Mouse (Mus musculus) midbrain, embryonic 16.5 days (tissue): ENCODE measurements around the gene Slc2a10. TPM values are rescaled to one million over a fixed set of nuclear protein-coding genes. Genes with fewer than 3 reads are reported as not detected.
"Not testable (repeated sequence)": the region's sequence is repeated elsewhere in the genome, so short reads cannot be mapped to it uniquely, and the experiment has no call there.

ENCODE experiments used
- ATAC-seq: fragments of 200-750 bp; cut with Nextera tagmentation; 2 replicates; pipeline ENCODE4 v1.8.0; 2017; ENCODE audit warnings: moderate TSS enrichment
- H3K27ac ChIP-seq: fragments of 300-500 bp; sonication (generic); 2 replicates; pipeline ENCODE4 v1.5.1; 2014; ENCODE audit warnings: mild to moderate bottlenecking, low read length, mixed read lengths
- H3K27me3 ChIP-seq: fragments of 300-500 bp; sonication (generic); 2 replicates; pipeline ENCODE4 v1.6.1; 2014; ENCODE audit warnings: low read depth, low read length, mixed read lengths; ENCODE audit not compliant: control insufficient read depth, insufficient read depth
- H3K36me3 ChIP-seq: fragments of 300-500 bp; sonication (generic); 2 replicates; pipeline ENCODE4 v1.6.1; 2014; ENCODE audit warnings: mild to moderate bottlenecking, low read length, moderate library complexity, mixed read lengths; ENCODE audit not compliant: control insufficient read depth, insufficient read depth
- H3K4me1 ChIP-seq: fragments of 300-500 bp; sonication (generic); 2 replicates; pipeline ENCODE4 v1.6.1; 2014; ENCODE audit warnings: mild to moderate bottlenecking, low read length, mixed read lengths; ENCODE audit not compliant: control insufficient read depth, insufficient read depth
- H3K4me2 ChIP-seq: fragments of 300-500 bp; sonication (generic); 2 replicates; pipeline ENCODE4 v1.6.1; 2014; ENCODE audit warnings: mild to moderate bottlenecking, low read length, mixed read lengths
- H3K4me3 ChIP-seq: fragments of 300-500 bp; sonication (generic); 2 replicates; pipeline ENCODE4 v1.5.1; 2014; ENCODE audit warnings: low read depth, mild to moderate bottlenecking, low read length, moderate library complexity, mixed read lengths
- H3K9ac ChIP-seq: fragments of 300-500 bp; sonication (generic); 2 replicates; pipeline ENCODE4 v1.6.1; 2014; ENCODE audit warnings: low read depth, low read length, mixed read lengths
- H3K9me3 ChIP-seq: fragments of 300-500 bp; sonication (generic); replicated peaks from 2 replicates; pipeline ENCODE4 v1.6.1; 2014; ENCODE audit warnings: mild to moderate bottlenecking, low read length, mixed read lengths; ENCODE audit not compliant: control insufficient read depth, poor library complexity, severe bottlenecking
- WGBS: fragments of 180-500 bp; shearing (Covaris S2); extraction: QIAGEN DNeasy Blood & Tissue Kit; methylation state at CpG from one replicate; pipeline ENCODE4 v1.1.7; 2014; 5-methylcytosine and 5-hydroxymethylcytosine counted together
- polyA plus RNA-seq: library from polyadenylated mRNA; unstranded; fragments of >200 nt; fragmentation: Nextera tagmentation; extraction: Ambion mirVana; gene quantifications from 2 replicates; pipeline ENCODE4 v1.2.1, GENCODE M21; 2015

The Slc2a10 gene
- polyA plus RNA-seq, 1 experiment from 2014 or later = 1.9 TPM

- Histone ChIP-seq H3K27me3 (no peaks in the 10 kb centered on the region), H3K36me3 (peaks cover 17% of the 10 kb centered on the region), H3K4me1 (peaks cover 18% of the 10 kb centered on the region), H3K9ac (peak overlapping the region; percentile 83), H3K9me3 (no peaks in the 10 kb centered on the region), H3K4me3 (peak overlapping the region; percentile 77), H3K27ac (peak overlapping the region; percentile 75), H3K4me2 (peak overlapping the region; percentile 91)
- ATAC-seq = peak; percentile 59
- WGBS = 1% methylated on average over 17 of the region's 17 CpGs
Measured at GRCm38 (mm10) chr2:165493587-165494210, 9.9 kb upstream of the Slc2a10 start.

- Histone ChIP-seq H3K9me3 (no peaks in the 10 kb centered on the region), H3K4me3 (no peak overlapping the region), H3K4me2 (no peak overlapping the region; the same call in 1 of the 2 replicates), H3K9ac (no peak overlapping the region), H3K27ac (peak overlapping the region; percentile 75), H3K36me3 (peaks cover 12% of the 10 kb centered on the region), H3K4me1 (peaks cover 18% of the 10 kb centered on the region), H3K27me3 (no peaks in the 10 kb centered on the region)
- no peak for ATAC-seq
- 52% methylated on average over 2 of the region's 2 CpGs for WGBS
Measured at GRCm38 (mm10) chr2:165494495-165494894, 9.1 kb upstream of the Slc2a10 start.

- Histone ChIP-seq H3K36me3 (no peaks in the 10 kb centered on the region), H3K4me1 (peaks cover 18% of the 10 kb centered on the region), H3K4me2 (no peak overlapping the region), H3K4me3 (no peak overlapping the region), H3K27ac (no peak overlapping the region), H3K27me3 (no peaks in the 10 kb centered on the region), H3K9ac (no peak overlapping the region), H3K9me3 (no peaks in the 10 kb centered on the region)
- ATAC-seq = no peak
Measured at GRCm38 (mm10) chr2:165496251-165496650, 7.3 kb upstream of the Slc2a10 start.

GRCm38 (mm10) chr2:165497706-165498275 lies 5.8 kb upstream of the Slc2a10 start:
- WGBS = 71% methylated on average over 2 of the region's 2 CpGs
- H3K4me3 ChIP-seq = no peak overlapping the region
- no peak overlapping the region for H3K27ac ChIP-seq
- no peak overlapping the region for H3K9ac ChIP-seq
- no peak for ATAC-seq
- no peaks in the 10 kb centered on the region for H3K9me3 ChIP-seq
- no peak overlapping the region for H3K4me2 ChIP-seq
- H3K36me3 ChIP-seq = no peaks in the 10 kb centered on the region
- H3K4me1 ChIP-seq = peaks cover 12% of the 10 kb centered on the region
- H3K27me3 ChIP-seq = no peaks in the 10 kb centered on the region

GRCm38 (mm10) chr2:165498816-165499215 lies 4.8 kb upstream of the Slc2a10 start:
- Histone ChIP-seq H3K36me3 (no peaks in the 10 kb centered on the region), H3K9ac (no peak overlapping the region), H3K4me3 (no peak overlapping the region), H3K27me3 (no peaks in the 10 kb centered on the region), H3K4me2 (no peak overlapping the region), H3K9me3 (no peaks in the 10 kb centered on the region), H3K27ac (no peak overlapping the region), H3K4me1 (peaks cover 16% of the 10 kb centered on the region)
- 76% methylated on average over 6 of the region's 6 CpGs for WGBS
- no peak for ATAC-seq

- Histone ChIP-seq H3K9me3 (no peaks in the 10 kb centered on the region), H3K4me1 (peaks cover 13% of the 10 kb centered on the region), H3K27ac (no peak overlapping the region), H3K27me3 (no peaks in the 10 kb centered on the region), H3K4me3 (no peak overlapping the region), H3K36me3 (no peaks in the 10 kb centered on the region), H3K9ac (no peak overlapping the region), H3K4me2 (no peak overlapping the region)
- ATAC-seq = no peak
- WGBS = 82% methylated on average over 9 of the region's 9 CpGs
Measured at GRCm38 (mm10) chr2:165509686-165510085, 6.1 kb downstream of the Slc2a10 start.

- no peaks in the 10 kb centered on the region for H3K27me3 ChIP-seq
- H3K36me3 ChIP-seq = no peaks in the 10 kb centered on the region
- H3K4me2 ChIP-seq = no peak overlapping the region
- H3K9ac ChIP-seq = no peak overlapping the region
- no peak overlapping the region for H3K27ac ChIP-seq
- peaks cover 13% of the 10 kb centered on the region for H3K4me1 ChIP-seq
- 33% methylated on average over 5 of the region's 5 CpGs for WGBS
- no peak overlapping the region for H3K4me3 ChIP-seq
- ATAC-seq = no peak
- H3K9me3 ChIP-seq = no peaks in the 10 kb centered on the region
Measured at GRCm38 (mm10) chr2:165510466-165510865, 6.9 kb downstream of the Slc2a10 start.

GRCm38 (mm10) chr2:165510914-165511458 lies 7.4 kb downstream of the Slc2a10 start:
- H3K36me3 ChIP-seq, H3K4me3 ChIP-seq, H3K4me2 ChIP-seq, H3K27me3 ChIP-seq, H3K9me3 ChIP-seq, ATAC-seq, H3K9ac ChIP-seq, H3K27ac ChIP-seq: not testable (repeated sequence)
- peaks cover 13% of the 10 kb centered on the region for H3K4me1 ChIP-seq
- 68% methylated on average over 2 of the region's 2 CpGs for WGBS

GRCm38 (mm10) chr2:165511530-165511929 lies 7.9 kb downstream of the Slc2a10 start:
- not testable (repeated sequence) for H3K9me3 ChIP-seq, H3K36me3 ChIP-seq, H3K27me3 ChIP-seq, H3K4me2 ChIP-seq, ATAC-seq, H3K9ac ChIP-seq, H3K27ac ChIP-seq, H3K4me3 ChIP-seq
- WGBS = 84% methylated on average over 4 of the region's 4 CpGs
- peaks cover 13% of the 10 kb centered on the region for H3K4me1 ChIP-seq
